Mouse (Mus musculus): ENCODE results near the gene Sec61a1. TPM values are rescaled to one million over a fixed set of nuclear protein-coding genes. Genes with fewer than 3 reads are reported as not detected.

The Sec61a1 gene
- polyA plus RNA-seq, 1 experiment from 2014 or later, result 149 TPM

DNA sequence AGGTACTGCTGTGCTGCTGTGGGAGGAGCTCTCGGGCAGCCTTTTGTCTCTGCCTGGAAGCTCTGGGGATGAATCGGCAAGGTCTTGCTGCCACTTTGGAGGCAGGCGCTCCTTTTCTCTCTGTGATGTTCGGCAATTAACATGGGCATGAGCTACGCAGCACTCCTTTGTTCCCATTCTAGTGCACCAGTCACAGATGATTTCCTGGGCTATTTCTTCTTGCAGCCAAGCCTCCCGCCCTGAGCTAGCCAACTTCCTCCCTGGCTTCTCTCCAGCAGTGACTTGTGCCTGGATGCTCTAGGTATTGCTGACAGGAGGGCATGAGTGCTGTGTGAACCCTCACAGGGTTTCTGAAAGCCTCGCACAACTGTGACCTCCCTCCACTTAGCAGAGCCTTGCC lies 35.6 kb downstream of the Sec61a1 start:
- no peak for TF ChIP-seq EP300 (IDR thresholded peaks at IDR 0.05)
- no peak for TF ChIP-seq CTCF (IDR thresholded peaks at IDR 0.05)
- Histone ChIP-seq H3K4me1 (ENCODE audit: insufficient read depth, low read depth, low read length) (no peaks in the 10 kb centered on the region), H3K9me3 (ENCODE audit: low read length) (no peaks in the 10 kb centered on the region), H3K4me2 (replicated peaks; ENCODE audit: low read depth, low read length) (no peak overlapping the region), H3K27me3 (replicated peaks; ENCODE audit: insufficient read depth, low read length) (no peaks in the 10 kb centered on the region), H3K27ac (ENCODE audit: low read length) (no peak overlapping the region), H3K9ac (replicated peaks; ENCODE audit: low read depth) (no peak overlapping the region), H3K4me3 (ENCODE audit: low read depth, low read length) (no peak overlapping the region), H3K36me3 (ENCODE audit: insufficient read depth, low read length) (peaks cover 17% of the 10 kb centered on the region; the same call in 1 of the 2 replicates)
- 55% methylated on average over 7 of the region's 7 CpGs for WGBS
- ATAC-seq, result peak; percentile 25
- DNase-seq (ENCODE audit: low spot score), result peak; percentile 50

DNA sequence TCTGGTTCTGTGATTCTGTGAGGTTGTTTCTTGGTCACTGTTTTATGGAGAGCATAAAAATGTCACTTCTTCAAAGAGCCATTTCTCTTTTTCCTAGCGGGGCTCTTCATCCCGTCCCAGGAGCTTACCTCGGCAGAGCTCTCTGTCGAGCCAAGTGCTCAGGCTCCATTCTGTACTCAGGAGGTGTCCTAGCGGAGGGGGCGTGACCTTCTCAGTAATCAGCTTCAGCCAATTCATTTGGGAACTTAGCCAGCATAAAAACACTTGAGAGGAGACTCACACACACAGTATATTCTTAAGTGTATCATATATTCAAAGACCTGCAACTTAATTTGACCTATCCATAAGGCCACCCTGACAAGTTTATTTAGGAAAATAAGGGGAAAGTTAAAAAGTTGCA lies 38.3 kb downstream of the Sec61a1 start:
- no peak overlapping the region for H3K9ac ChIP-seq (replicated peaks; ENCODE audit: low read depth)
- no peak overlapping the region for H3K27ac ChIP-seq (ENCODE audit: low read length)
- no peaks in the 10 kb centered on the region for H3K27me3 ChIP-seq (replicated peaks; ENCODE audit: insufficient read depth, low read length)
- H3K4me1 ChIP-seq (ENCODE audit: insufficient read depth, low read depth, low read length), result no peaks in the 10 kb centered on the region
- H3K36me3 ChIP-seq (ENCODE audit: insufficient read depth, low read length), result peaks cover 17% of the 10 kb centered on the region; the same call in 1 of the 2 replicates
- no peak for ATAC-seq
- H3K9me3 ChIP-seq (ENCODE audit: low read length), result no peaks in the 10 kb centered on the region
- TF ChIP-seq CTCF (IDR thresholded peaks at IDR 0.05) (no peak), EP300 (IDR thresholded peaks at IDR 0.05) (no peak)
- H3K4me2 ChIP-seq (replicated peaks; ENCODE audit: low read depth, low read length), result no peak overlapping the region
- no peak for DNase-seq (ENCODE audit: low spot score)
- no peak overlapping the region for H3K4me3 ChIP-seq (ENCODE audit: low read depth, low read length)
- 59% methylated on average over 6 of the region's 6 CpGs for WGBS

DNA sequence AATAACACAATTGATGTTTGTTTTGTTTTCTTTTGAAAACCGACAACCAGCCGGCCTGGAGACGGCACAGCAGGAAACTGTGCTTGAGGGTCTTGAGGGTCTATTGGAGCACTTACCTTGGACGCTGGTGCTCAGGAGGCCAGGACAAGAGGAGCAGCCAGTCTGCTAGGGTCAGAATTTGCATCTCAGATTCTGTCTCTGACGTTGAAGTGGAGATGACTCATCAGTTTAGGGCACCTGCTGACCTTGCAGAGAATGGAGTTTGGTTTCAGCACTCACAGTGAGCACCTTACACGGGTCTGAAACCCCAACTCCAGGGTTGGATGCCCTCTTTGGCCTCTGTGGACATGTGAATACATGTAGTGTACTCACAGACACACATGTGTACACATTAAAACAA lies 48.8 kb downstream of the Sec61a1 start:
- H3K9me3 ChIP-seq (ENCODE audit: low read length), result no peaks in the 10 kb centered on the region
- no peak overlapping the region for H3K4me2 ChIP-seq (replicated peaks; ENCODE audit: low read depth, low read length)
- H3K27me3 ChIP-seq (replicated peaks; ENCODE audit: insufficient read depth, low read length), result no peaks in the 10 kb centered on the region
- peaks cover 10% of the 10 kb centered on the region; the same call in 1 of the 2 replicates for H3K4me1 ChIP-seq (ENCODE audit: insufficient read depth, low read depth, low read length)
- H3K36me3 ChIP-seq (ENCODE audit: insufficient read depth, low read length), result peaks cover 21% of the 10 kb centered on the region; the same call in 1 of the 2 replicates
- no peak for ATAC-seq
- TF ChIP-seq EP300 (IDR thresholded peaks at IDR 0.05) (no peak), CTCF (IDR thresholded peaks at IDR 0.05) (no peak)
- no peak overlapping the region for H3K27ac ChIP-seq (ENCODE audit: low read length)
- 67% methylated on average over 6 of the region's 6 CpGs for WGBS
- no peak overlapping the region for H3K9ac ChIP-seq (replicated peaks; ENCODE audit: low read depth)
- no peak overlapping the region for H3K4me3 ChIP-seq (ENCODE audit: low read depth, low read length)
- no peak for DNase-seq (ENCODE audit: low spot score)

DNA sequence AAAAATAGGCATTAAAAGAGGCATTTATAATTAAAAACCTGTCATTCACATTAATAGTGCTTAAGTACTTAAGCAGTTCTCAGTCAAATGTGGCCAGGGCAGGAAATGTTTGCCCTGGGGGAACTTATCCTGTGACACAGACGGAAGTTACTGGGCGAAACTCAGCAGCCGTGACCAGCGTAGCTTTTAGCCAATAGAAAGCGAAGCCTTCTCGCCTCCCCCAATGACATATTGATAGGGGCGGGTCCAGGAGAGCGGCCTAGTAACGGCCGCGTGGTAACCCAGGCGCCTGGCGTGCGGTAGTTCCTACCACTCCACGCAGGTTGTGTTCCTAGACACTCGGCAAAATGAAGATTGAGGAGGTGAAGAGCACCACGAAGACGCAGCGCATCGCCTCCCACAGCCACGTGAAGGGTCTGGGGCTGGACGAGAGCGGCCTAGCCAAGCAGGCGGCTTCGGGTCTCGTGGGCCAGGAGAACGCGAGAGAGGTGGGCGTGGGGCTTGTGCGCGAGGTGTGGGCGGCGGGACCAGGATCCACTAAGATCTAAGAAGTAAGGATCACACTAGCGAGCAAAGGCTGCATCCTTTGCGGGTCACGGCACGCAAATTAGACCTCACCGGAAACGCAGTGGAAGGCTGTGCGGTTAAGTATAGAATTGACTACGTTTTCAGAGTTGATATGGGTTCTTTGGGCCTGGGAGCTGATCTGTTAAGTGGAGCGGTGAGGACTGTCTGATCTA lies 53.4 kb downstream of the Sec61a1 start, which contains the start of gene Ruvbl1:
Gene Ruvbl1 (plus strand): TSS at position 229 of the 740 bp plus-strand sequence.
- no peaks in the 10 kb centered on the region for H3K9me3 ChIP-seq (ENCODE audit: low read length)
- DNase-seq (ENCODE audit: low spot score), result peak; percentile 98
- H3K4me2 ChIP-seq (replicated peaks; ENCODE audit: low read depth, low read length), result peak within 1 kb of the TSS; percentile 76
- H3K9ac ChIP-seq (replicated peaks; ENCODE audit: low read depth), result peak within 1 kb of the TSS; percentile 76
- peak; percentile 48; the same call in 1 of the 2 replicates for TF ChIP-seq EP300 (IDR thresholded peaks at IDR 0.05)
- TF ChIP-seq CTCF (IDR thresholded peaks at IDR 0.05), result no peak
- H3K36me3 ChIP-seq (ENCODE audit: insufficient read depth, low read length), result 0 out of 2 replicates have a peak, but pooled peaks cover 6% of the 10 kb centered on the region
- H3K27ac ChIP-seq (ENCODE audit: low read length), result no peak within 1 kb of the TSS
- peak within 1 kb of the TSS; percentile 67 for H3K4me3 ChIP-seq (ENCODE audit: low read depth, low read length)
- H3K27me3 ChIP-seq (replicated peaks; ENCODE audit: insufficient read depth, low read length), result no peaks in the 10 kb centered on the region
- peak; percentile 100 for ATAC-seq
- WGBS, result under 1% methylated on average over 41 of the region's 42 CpGs
- H3K4me1 ChIP-seq (ENCODE audit: insufficient read depth, low read depth, low read length), result peaks cover 10% of the 10 kb centered on the region; the same call in 1 of the 2 replicates

GRCm38 (mm10) chr6:88454545-88454944 lies 64.2 kb downstream of the Sec61a1 start:
- H3K4me3 ChIP-seq (ENCODE audit: low read depth, low read length), result no peak overlapping the region
- no peak for DNase-seq (ENCODE audit: low spot score)
- no peaks in the 10 kb centered on the region for H3K27me3 ChIP-seq (replicated peaks; ENCODE audit: insufficient read depth, low read length)
- ATAC-seq, result no peak
- H3K9me3 ChIP-seq (ENCODE audit: low read length), result no peaks in the 10 kb centered on the region
- no peak for TF ChIP-seq EP300 (IDR thresholded peaks at IDR 0.05)
- no peak for TF ChIP-seq CTCF (IDR thresholded peaks at IDR 0.05)
- no peak overlapping the region for H3K4me2 ChIP-seq (replicated peaks; ENCODE audit: low read depth, low read length)
- H3K27ac ChIP-seq (ENCODE audit: low read length), result no peak overlapping the region
- WGBS, result 60% methylated on average over 2 of the region's 2 CpGs
- no peaks in the 10 kb centered on the region for H3K4me1 ChIP-seq (ENCODE audit: insufficient read depth, low read depth, low read length)
- H3K9ac ChIP-seq (replicated peaks; ENCODE audit: low read depth), result no peak overlapping the region
- no peaks in the 10 kb centered on the region for H3K36me3 ChIP-seq (ENCODE audit: insufficient read depth, low read length)

Other genes with a start within 250 kb of the Sec61a1 start
- gene Eefsec, start 72.4 kb downstream of the Sec61a1 start, polyA plus RNA-seq (2015; fragmentation: Nextera tagmentation; extraction: Ambion mirVana), result 19.5 and 21.0 TPM in 2 replicates
- 48.5 and 49.4 TPM in 2 replicates for gene Ruvbl1, start 53.5 kb downstream of the Sec61a1 start, polyA plus RNA-seq (2015; fragmentation: Nextera tagmentation; extraction: Ambion mirVana)
- gene Kbtbd12, start 119.0 kb upstream of the Sec61a1 start, polyA plus RNA-seq (2015; fragmentation: Nextera tagmentation; extraction: Ambion mirVana), result 0.42 and 0.97 TPM in 2 replicates
- gene Mgll, start 205.5 kb upstream of the Sec61a1 start, polyA plus RNA-seq (2015; fragmentation: Nextera tagmentation; extraction: Ambion mirVana), result 123 and 131 TPM in 2 replicates

All from lung, postnatal 0 days (tissue).